Mouse (Mus musculus) MEL (cell line): Measurements from ENCODE around the gene Pknox1.

Source experiments
- CTCF ChIP-seq, 3 experiments: IDR thresholded peaks in 2 of 3; conservative IDR thresholded peaks in 1 of 3; 2 replicates each; pipeline ENCODE4 v1.5.1; 2011 to 2012; ENCODE audit warnings: low read length in 3 of 3, low read depth in 2 of 3, mild to moderate bottlenecking in 2 of 3, improper control_type of control experiment in 1 of 3, inconsistent platforms in 1 of 3, mixed read lengths in 1 of 3, moderate library complexity in 1 of 3; ENCODE audit not compliant: control insufficient read depth in 1 of 3, insufficient read depth in 1 of 3, poor library complexity in 1 of 3, severe bottlenecking in 1 of 3
- E2F4 ChIP-seq: IDR thresholded peaks from 2 replicates; pipeline ENCODE4 v1.6.1; 2011; ENCODE audit warnings: low read depth, low read length, improper control_type of control experiment, borderline replicate concordance
- EP300 ChIP-seq, 2 experiments: IDR thresholded peaks; 2 replicates each; pipeline ENCODE4 v1.6.1; 2011; ENCODE audit warnings: improper control_type of control experiment in 2 of 2, low read length in 2 of 2, low read depth in 1 of 2, mild to moderate bottlenecking in 1 of 2
- GATA1 ChIP-seq: IDR thresholded peaks from 2 replicates; pipeline ENCODE4 v1.6.1; 2011; ENCODE audit warnings: low read depth, low read length, improper control_type of control experiment
- NELFE ChIP-seq: IDR thresholded peaks from 2 replicates; pipeline ENCODE4 v1.6.1; 2011; ENCODE audit warnings: low read depth, low read length, improper control_type of control experiment
- POLR2A ChIP-seq, 2 experiments: IDR thresholded peaks; 2 replicates each; pipeline ENCODE4 v1.6.1; 2011 to 2012; ENCODE audit warnings: low read length in 2 of 2, mild to moderate bottlenecking in 2 of 2, control low read depth in 1 of 2, improper control_type of control experiment in 1 of 2, low read depth in 1 of 2, moderate library complexity in 1 of 2; ENCODE audit not compliant: control insufficient read depth in 1 of 2, insufficient read depth in 1 of 2, poor library complexity in 1 of 2
- SIN3A ChIP-seq: IDR thresholded peaks from 2 replicates; pipeline ENCODE4 v1.6.1; 2012; ENCODE audit warnings: low read length, improper control_type of control experiment, inconsistent platforms
- ZMIZ1 ChIP-seq: IDR thresholded peaks from 2 replicates; pipeline ENCODE4 v1.6.1; 2012; ENCODE audit warnings: low read depth, mild to moderate bottlenecking, inconsistent platforms, low read length, improper control_type of control experiment, moderate library complexity
- ZNF384 ChIP-seq: IDR thresholded peaks from 2 replicates; pipeline ENCODE4 v1.6.1; 2012; ENCODE audit warnings: low read depth, mild to moderate bottlenecking, inconsistent platforms, low read length, improper control_type of control experiment

GRCm38 (mm10) chr17:31569756-31570155 lies 5.2 kb downstream of the Pknox1 start:
- no peak for TF ChIP-seq ZMIZ1
- no peak for TF ChIP-seq EP300 (IDR thresholded peaks at IDR 0.05; ENCODE audit: low read depth in 1 of 2, low read length in 2 of 2)
- no peak for TF ChIP-seq POLR2A (IDR thresholded peaks at IDR 0.05; ENCODE audit: control insufficient read depth in 1 of 2, insufficient read depth in 1 of 2, low read depth in 1 of 2, low read length in 2 of 2, poor library complexity in 1 of 2)
- TF ChIP-seq E2F4: no peak
- TF ChIP-seq ZNF384: no peak
- TF ChIP-seq CTCF (IDR thresholded peaks at IDR 0.05 in 2 of 3, conservative IDR thresholded peaks at IDR 0.05 in 1 of 3; ENCODE audit: control insufficient read depth in 1 of 3, insufficient read depth in 1 of 3, low read depth in 2 of 3, low read length in 3 of 3, poor library complexity in 1 of 3, severe bottlenecking in 1 of 3): no peak
- TF ChIP-seq SIN3A: no peak
- no peak for TF ChIP-seq NELFE
- no peak for TF ChIP-seq GATA1
